ENCODE assay signal across 10 mouse cellular contexts in genomic region chr5:28293990-28294389, GRCm38 (mm10). TPM values are rescaled to one million over a fixed set of nuclear protein-coding genes. Genes with fewer than 3 reads are reported as not detected.
A peak's percentile ranks its signal among the peaks of the same experiment; 100 is the strongest.
DNase-seq lines count a peak whose midpoint lies in the region; ATAC-seq and TF ChIP-seq lines count a peak whose summit lies in the region.
"Had no signal": no experiment of that assay in that cellular context is flagged by ENCODE, and none has a peak within 500 bp of the region (broad histone marks: within the 10 kb centered on the region; RNA-seq: fewer than 3 reads in every experiment).

No protein-coding gene starts in this region.

- DNase-seq in brain, adult 2 months (ENCODE audit: low read depth, low spot score), result peak; percentile 87
- peak; percentile 74 for DNase-seq in forebrain, embryonic 14.5 days (ENCODE audit: low spot score)
- peak; percentile 42 for DNase-seq in hindlimb bud, embryonic 11.5 days (ENCODE audit: extremely low spot score, low read depth, low spot score)
- DNase-seq in left cerebral cortex, postnatal 4 days, result peak; percentile 88
- peak; percentile 42 to 45 for DNase-seq in thymus, adult 18-20 months

- no peaks in the 10 kb centered on the region for H3K27me3 ChIP-seq in intestine, postnatal 0 days (replicated peaks; ENCODE audit: control insufficient read depth, insufficient read depth, low read length)
- no peaks in the 10 kb centered on the region for H3K27me3 ChIP-seq in intestine, embryonic 15.5 days (replicated peaks)
- H3K27me3 ChIP-seq in forebrain, embryonic 14.5 days (replicated peaks; ENCODE audit: control insufficient read depth, insufficient read depth, low read length), result no peaks in the 10 kb centered on the region
- H3K27me3 ChIP-seq: embryonic facial prominence, embryonic 13.5 days had no signal

- no peak overlapping the region for H3K4me2 ChIP-seq in intestine, postnatal 0 days (replicated peaks; ENCODE audit: low read depth)
- H3K4me2 ChIP-seq in intestine, embryonic 15.5 days (replicated peaks), result no peak overlapping the region
- no peak overlapping the region for H3K4me2 ChIP-seq in forebrain, embryonic 14.5 days (ENCODE audit: low read length)
- H3K4me2 ChIP-seq: embryonic facial prominence, embryonic 13.5 days had no signal

- intact Hi-C loops in left cerebral cortex, postnatal 4 days (cut with DNase I), result no loop called here

- TF ChIP-seq CTCF in intestine, postnatal 0 days (IDR thresholded peaks at IDR 0.05; ENCODE audit: low read depth), result peak; percentile 99

- H3K4me1 ChIP-seq in intestine, postnatal 0 days (replicated peaks; ENCODE audit: control insufficient read depth, insufficient read depth, low read length), result peaks cover 3% of the 10 kb centered on the region; the same call in 1 of the 2 replicates
- no peaks in the 10 kb centered on the region for H3K4me1 ChIP-seq in intestine, embryonic 15.5 days (replicated peaks)
- H3K4me1 ChIP-seq in forebrain, embryonic 14.5 days (ENCODE audit: control insufficient read depth, insufficient read depth, low read length), result no peaks in the 10 kb centered on the region
- H3K4me1 ChIP-seq: embryonic facial prominence, embryonic 13.5 days had no signal

- no peak overlapping the region for H3K27ac ChIP-seq in intestine, postnatal 0 days (ENCODE audit: low read depth, low read length)
- H3K27ac ChIP-seq in intestine, embryonic 15.5 days, result no peak overlapping the region
- no peak overlapping the region for H3K27ac ChIP-seq in forebrain, embryonic 14.5 days (ENCODE audit: low read depth, low read length)
- H3K27ac ChIP-seq: embryonic facial prominence, embryonic 13.5 days had no signal

- no peak for ATAC-seq in intestine, postnatal 0 days
- no peak for ATAC-seq in intestine, embryonic 15.5 days
- peak; percentile 29; the same call in 1 of the 2 replicates for ATAC-seq in forebrain, embryonic 14.5 days
- ATAC-seq in neutrophil, adult 5-6 weeks (ENCODE audit: extremely low read depth, insufficient number of reproducible peaks, low FRiP score, poor library complexity, severe bottlenecking), result peak; percentile 87

- no peaks in the 10 kb centered on the region for H3K9me3 ChIP-seq in intestine, postnatal 0 days (ENCODE audit: control insufficient read depth)
- no peaks in the 10 kb centered on the region for H3K9me3 ChIP-seq in intestine, embryonic 15.5 days
- H3K9me3 ChIP-seq in forebrain, embryonic 14.5 days (replicated peaks; ENCODE audit: control insufficient read depth, low read length), result no peaks in the 10 kb centered on the region
- H3K9me3 ChIP-seq: embryonic facial prominence, embryonic 13.5 days had no signal

- no peak overlapping the region for H3K4me3 ChIP-seq in intestine, postnatal 0 days (ENCODE audit: low read depth, low read length)
- H3K4me3 ChIP-seq in intestine, embryonic 15.5 days (replicated peaks), result no peak overlapping the region
- no peak overlapping the region for H3K4me3 ChIP-seq in forebrain, embryonic 14.5 days (ENCODE audit: low read depth, low read length)
- H3K4me3 ChIP-seq: embryonic facial prominence, embryonic 13.5 days had no signal

- 2% methylated on average over 6 of the region's 6 CpGs for WGBS in intestine, postnatal 0 days
- 6% methylated on average over 6 of the region's 6 CpGs for WGBS in intestine, embryonic 15.5 days
- 3% methylated on average over 6 of the region's 6 CpGs for WGBS in forebrain, embryonic 14.5 days

- H3K9ac ChIP-seq in intestine, postnatal 0 days (ENCODE audit: low read depth, low read length), result no peak overlapping the region
- no peak overlapping the region for H3K9ac ChIP-seq in intestine, embryonic 15.5 days
- no peak overlapping the region for H3K9ac ChIP-seq in forebrain, embryonic 14.5 days (ENCODE audit: low read length)
- H3K9ac ChIP-seq: embryonic facial prominence, embryonic 13.5 days had no signal

- no peaks in the 10 kb centered on the region for H3K36me3 ChIP-seq in intestine, postnatal 0 days (ENCODE audit: control insufficient read depth, insufficient read depth)
- H3K36me3 ChIP-seq in intestine, embryonic 15.5 days, result no peaks in the 10 kb centered on the region
- no peaks in the 10 kb centered on the region for H3K36me3 ChIP-seq in forebrain, embryonic 14.5 days (ENCODE audit: control insufficient read depth, insufficient read depth, low read length)
- H3K36me3 ChIP-seq: embryonic facial prominence, embryonic 13.5 days had no signal

RNA-seq across cellular contexts. Expression of gene Rbm33, which starts 22.9 kb away (rescaled TPM):
- 6.1 and 7.1 TPM in 2 replicates for polyA plus RNA-seq in intestine, postnatal 0 days (2015; fragmentation: Nextera tagmentation; extraction: Ambion mirVana)
- polyA plus RNA-seq in intestine, embryonic 15.5 days (2015; fragmentation: Nextera tagmentation; extraction: Ambion mirVana), result 9.9 and 10.0 TPM in 2 replicates
- polyA plus RNA-seq in forebrain, embryonic 14.5 days (2014; fragmentation: Nextera tagmentation; extraction: Ambion mirVana), result 21.4 and 21.7 TPM in 2 replicates
- total RNA-seq in left cerebral cortex, postnatal 4 days (2021), result 10 to 100 TPM; 68.5 to 78.5 TPM
- total RNA-seq in neutrophil, adult 5-6 weeks (2017), result 81.0 and 98.2 TPM in 2 replicates

RNA-seq across cellular contexts. Expression of gene Cnpy1, which starts 48.4 kb away (rescaled TPM):
- 1.0 and 1.2 TPM in 2 replicates for polyA plus RNA-seq in intestine, postnatal 0 days (2015; fragmentation: Nextera tagmentation; extraction: Ambion mirVana)
- polyA plus RNA-seq in intestine, embryonic 15.5 days (2015; fragmentation: Nextera tagmentation; extraction: Ambion mirVana), result 0.48 and 0.54 TPM in 2 replicates
- 1.1 TPM in 2 replicates for polyA plus RNA-seq in forebrain, embryonic 14.5 days (2014; fragmentation: Nextera tagmentation; extraction: Ambion mirVana)
- under 1 TPM; 0.14 TPM for total RNA-seq in left cerebral cortex, postnatal 4 days (2021)
- total RNA-seq in neutrophil, adult 5-6 weeks (2017), result not detected in 2 replicates
- polyA plus RNA-seq: stomach, embryonic 14.5 days had no signal

Comparison
In these comparisons a context has a peak if more than half of its experiments do, and no peak if none do; other contexts are left out.
1. ATAC-seq: peak in forebrain, embryonic 14.5 days (single experiment) and neutrophil, adult 5-6 weeks (single experiment); none in intestine, postnatal 0 days (single experiment) and intestine, embryonic 15.5 days (single experiment).
2. Peak in every context shown above with its lines, with median percentiles within 50 percentile points of each other: DNase-seq.